Mouse (Mus musculus) E14TG2a.4 (cell line): Measurements from ENCODE around the gene Stard3.

Source experiments
- NANOG ChIP-seq: IDR thresholded peaks from 2 replicates; pipeline ENCODE4 v1.6.1; 2014; ENCODE audit warnings: borderline replicate concordance, low read length, mixed read lengths
- POU5F1 ChIP-seq: IDR thresholded peaks from 2 replicates; pipeline ENCODE4 v1.6.1; 2014; ENCODE audit warnings: low read length, borderline replicate concordance

DNA sequence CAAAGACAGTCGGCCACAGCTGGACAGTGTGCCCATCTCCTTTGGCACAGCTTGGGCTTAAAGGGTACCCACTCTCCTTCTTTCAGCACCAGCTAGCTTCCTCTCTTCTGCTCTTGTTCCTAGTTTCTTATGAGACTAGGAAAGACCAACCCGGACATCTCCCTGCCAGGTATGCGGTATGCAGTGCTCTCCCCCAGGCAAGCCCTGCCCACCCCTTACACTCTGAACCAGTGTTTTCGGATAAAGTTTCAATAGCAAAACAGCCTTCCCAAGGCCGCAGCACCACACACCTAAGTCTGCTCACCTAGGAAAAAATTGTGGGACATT is 36.5 kb upstream of the Stard3 start:
- TF ChIP-seq POU5F1: no peak
- TF ChIP-seq NANOG: no peak
